Mouse (Mus musculus) macrophage (primary cell): ENCODE data around the gene Cd53. TPM values are rescaled to one million over a fixed set of nuclear protein-coding genes. Genes with fewer than 3 reads are reported as not detected.

Experiments
- H3K27ac ChIP-seq: fragments of 350-480 bp; formaldehyde crosslinking; 2 replicates; pipeline ENCODE4 v1.9.0; 2021
- H3K36me3 ChIP-seq: fragments of 350-480 bp; formaldehyde crosslinking; 2 replicates; pipeline ENCODE4 v1.9.0; 2021; ENCODE audit errors: inconsistent target
- H3K4me3 ChIP-seq: fragments of 350-480 bp; formaldehyde crosslinking; 2 replicates; pipeline ENCODE4 v1.9.0; 2021; ENCODE audit errors: inconsistent target
- H3K79me2 ChIP-seq: fragments of 350-480 bp; formaldehyde crosslinking; 2 replicates; pipeline ENCODE4 v1.9.0; 2021; ENCODE audit errors: inconsistent target
- WGBS: methylation state at CpG from one replicate; pipeline ENCODE4 v1.1.7; 2026; ENCODE audit warnings: inconsistent platforms; ENCODE audit not compliant: missing documents; 5-methylcytosine and 5-hydroxymethylcytosine counted together
- polyA plus RNA-seq: library from polyadenylated mRNA; stranded (reverse); fragments of 250-400 nt; gene quantifications from 3 replicates; pipeline ENCODE4 v1.2.4, GENCODE M21; 2018; ENCODE audit warnings: inconsistent platforms
- total RNA-seq, 78 experiments: library from RNA; depleted of rRNA; stranded (reverse); fragments of 250-400 nt; gene quantifications; 1 replicate in 9 of 78; 2 replicates in 24 of 78; 3 replicates in 43 of 78; 4 replicates in 2 of 78; pipeline ENCODE4 v1.2.4; 2018; ENCODE audit warnings: inconsistent platforms in 56 of 78

Cd53 gene
- total RNA-seq (2018; cell fraction: chromatin; rRNA removed), result 100 to 1,000 TPM in 3 of 26 experiments, 10 to 100 TPM in 23; 20.5 to 107 (median 67.1) TPM
- 1,000 to 10,000 TPM in 5 of 26 experiments, 100 to 1,000 TPM in 21; 475 to 1,111 (median 767) TPM for total RNA-seq (2018; cell fraction: cytosol; rRNA removed)
- 100 to 1,000 TPM; 142 to 949 (median 473) TPM for total RNA-seq (2018; cell fraction: nucleus; rRNA removed)
- 844 to 1,170 TPM (median 895 TPM) in 3 replicates for polyA plus RNA-seq

DNA sequence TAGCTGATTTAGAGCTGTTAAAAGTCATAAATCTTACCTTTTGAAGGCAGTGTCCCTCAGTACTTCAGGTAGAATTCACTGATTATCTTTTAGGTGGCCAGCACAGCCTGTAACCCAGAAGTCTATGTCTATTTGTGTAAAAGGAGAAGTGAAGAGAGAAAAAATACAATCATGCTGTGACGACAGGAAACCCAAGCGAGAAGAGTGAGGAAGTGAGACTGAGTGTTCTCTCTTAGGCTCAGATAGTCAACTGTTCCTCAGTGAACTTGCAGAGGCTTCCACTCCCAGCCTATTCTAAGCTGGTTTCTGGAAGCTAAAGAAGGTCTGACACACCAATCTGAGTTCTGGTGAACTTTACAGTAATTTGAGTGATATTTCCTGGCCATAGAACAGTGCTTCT, at the start of gene Cd53:
TSS of gene Cd53 (minus strand) at position 220 of the 400 bp plus-strand sequence.
- H3K36me3 ChIP-seq, result no peaks in the 10 kb centered on the region
- peak within 1 kb of the TSS; percentile 91 for H3K27ac ChIP-seq
- WGBS, result 0% methylated on average over 1 of the region's 2 CpGs
- H3K4me3 ChIP-seq, result peak within 1 kb of the TSS; percentile 60
- H3K79me2 ChIP-seq, result peaks cover 50% of the 10 kb centered on the region

DNA sequence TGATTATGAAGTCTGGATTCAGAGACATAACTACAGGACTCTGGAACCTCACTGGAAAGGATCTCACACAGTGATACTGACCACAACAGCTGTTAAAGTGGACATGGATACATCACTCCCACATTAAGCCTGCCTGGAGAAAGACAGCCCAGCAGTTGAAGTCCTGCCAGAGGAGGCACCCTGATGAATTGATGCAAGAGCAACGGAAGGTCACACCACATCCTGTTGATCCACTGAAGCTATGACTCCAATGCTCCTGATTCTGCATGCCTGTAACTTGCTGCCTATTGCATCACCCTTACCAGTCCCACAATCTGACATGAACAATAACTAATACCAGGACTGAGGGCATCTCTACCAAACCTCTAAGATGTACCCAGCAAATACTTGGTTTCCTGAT, 42.2 kb upstream of the Cd53 start:
- Histone ChIP-seq H3K27ac (peak overlapping the region; percentile 61), H3K4me3 (no peak overlapping the region), H3K79me2 (no peaks in the 10 kb centered on the region), H3K36me3 (no peaks in the 10 kb centered on the region)
- 13% methylated on average over 1 of the region's 1 CpGs for WGBS

DNA sequence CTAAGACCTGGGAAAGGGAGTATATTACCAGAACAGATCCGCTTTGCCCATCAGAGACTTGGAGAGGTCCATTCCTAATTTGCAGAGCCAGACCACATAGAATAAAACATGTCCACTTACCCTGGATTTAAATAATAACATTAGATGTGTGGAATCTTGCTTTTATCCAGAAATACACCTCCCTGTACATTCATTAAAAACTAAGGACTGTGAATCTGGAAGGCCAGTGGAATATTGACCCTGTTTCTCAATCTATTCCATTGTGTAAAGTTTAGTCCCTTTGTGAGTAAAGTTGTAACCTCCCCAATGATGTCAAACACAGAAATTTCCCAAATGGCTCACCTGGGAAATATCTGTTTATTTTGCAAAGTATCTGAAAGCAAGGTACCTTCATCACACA, 36.2 kb upstream of the Cd53 start, which contains the start of gene Olfr266:
TSS of gene Olfr266 (minus strand) at position 101 of the 400 bp plus-strand sequence.
- WGBS, result 67% methylated on average over 1 of the region's 1 CpGs
- Histone ChIP-seq H3K4me3 (no peak within 1 kb of the TSS), H3K27ac (no peak within 1 kb of the TSS), H3K36me3 (no peaks in the 10 kb centered on the region), H3K79me2 (no peaks in the 10 kb centered on the region)

GRCm38 (mm10) chr3:106817676-106818075, 27.7 kb upstream of the Cd53 start:
- H3K27ac ChIP-seq, result no peak overlapping the region
- no peaks in the 10 kb centered on the region for H3K36me3 ChIP-seq
- H3K4me3 ChIP-seq, result no peak overlapping the region
- WGBS, result 88% methylated on average over 2 of the region's 2 CpGs
- H3K79me2 ChIP-seq, result no peaks in the 10 kb centered on the region

- WGBS, result 41% methylated on average over 2 of the region's 2 CpGs
- Histone ChIP-seq H3K27ac (0 out of 2 replicates have a peak overlapping the region, but pooled peaks have one; percentile 4), H3K4me3 (no peak overlapping the region)
Measured at GRCm38 (mm10) chr3:106808972-106809695, 19.2 kb upstream of the Cd53 start.

GRCm38 (mm10) chr3:106798079-106798478, 8.1 kb upstream of the Cd53 start:
- no peaks in the 10 kb centered on the region for H3K36me3 ChIP-seq
- H3K4me3 ChIP-seq, result no peak overlapping the region
- no peak overlapping the region for H3K27ac ChIP-seq
- H3K79me2 ChIP-seq, result no peaks in the 10 kb centered on the region

More at GRCm38 (mm10) chr3:106808972-106809695, 19.2 kb upstream of the Cd53 start:
- no peaks in the 10 kb centered on the region for H3K79me2 ChIP-seq
- no peaks in the 10 kb centered on the region for H3K36me3 ChIP-seq

- peak overlapping the region; percentile 60 for H3K4me3 ChIP-seq
- H3K36me3 ChIP-seq, result peaks cover 3% of the 10 kb centered on the region; the same call in 1 of the 2 replicates
- peak overlapping the region; percentile 91 for H3K27ac ChIP-seq
- WGBS, result 0% methylated on average over 2 of the region's 2 CpGs
- peaks cover 64% of the 10 kb centered on the region for H3K79me2 ChIP-seq
Measured at GRCm38 (mm10) chr3:106788440-106788887, 1.5 kb downstream of the Cd53 start.

DNA sequence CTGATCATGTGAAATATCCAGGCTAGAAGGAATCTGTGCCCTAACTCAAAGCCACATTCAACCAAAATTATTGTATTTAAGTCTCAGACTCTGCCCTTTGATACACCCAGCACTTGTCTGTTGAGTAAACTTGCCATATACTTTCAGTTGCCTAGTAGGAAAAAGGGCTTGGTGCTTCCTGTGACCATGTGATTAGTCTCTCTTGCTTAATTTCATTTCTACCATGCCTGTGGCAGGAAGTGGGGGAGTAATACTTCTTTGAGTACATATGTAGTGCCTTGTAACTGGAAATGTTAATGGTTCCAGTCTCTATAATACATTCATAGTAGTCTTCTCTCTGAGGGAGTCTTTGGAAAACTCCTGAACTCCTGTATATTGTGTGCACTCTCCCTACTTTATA, 2.0 kb downstream of the Cd53 start:
- peak overlapping the region; percentile 60 for H3K4me3 ChIP-seq
- peak overlapping the region; percentile 91 for H3K27ac ChIP-seq
- H3K36me3 ChIP-seq, result peaks cover 4% of the 10 kb centered on the region; the same call in 1 of the 2 replicates
- peaks cover 69% of the 10 kb centered on the region for H3K79me2 ChIP-seq

- Histone ChIP-seq H3K4me3 (peak overlapping the region; percentile 60; the same call in 1 of the 2 replicates), H3K36me3 (peaks cover 4% of the 10 kb centered on the region; the same call in 1 of the 2 replicates), H3K27ac (peak overlapping the region; percentile 57), H3K79me2 (peaks cover 98% of the 10 kb centered on the region)
- 6% methylated on average over 3 of the region's 3 CpGs for WGBS
Measured at GRCm38 (mm10) chr3:106785130-106785529, 4.8 kb downstream of the Cd53 start.

GRCm38 (mm10) chr3:106771834-106772233, 18.1 kb downstream of the Cd53 start:
- Histone ChIP-seq H3K79me2 (peaks cover 95% of the 10 kb centered on the region), H3K36me3 (peaks cover 37% of the 10 kb centered on the region), H3K4me3 (no peak overlapping the region), H3K27ac (no peak overlapping the region)
- 100% methylated on average over 1 of the region's 1 CpGs for WGBS

- no peak overlapping the region for H3K4me3 ChIP-seq
- WGBS, result 64% methylated on average over 1 of the region's 1 CpGs
Measured at GRCm38 (mm10) chr3:106755898-106756297, 34.1 kb downstream of the Cd53 start.

GRCm38 (mm10) chr3:106722028-106722945, 67.7 kb downstream of the Cd53 start:
- Histone ChIP-seq H3K79me2 (peaks cover 46% of the 10 kb centered on the region), H3K36me3 (no peaks in the 10 kb centered on the region), H3K4me3 (peak overlapping the region; percentile 60), H3K27ac (peak overlapping the region; percentile 93)
- WGBS, result 1% methylated on average over 33 of the region's 33 CpGs

More at GRCm38 (mm10) chr3:106755898-106756297, 34.1 kb downstream of the Cd53 start:
- peaks cover 45% of the 10 kb centered on the region for H3K36me3 ChIP-seq
- H3K79me2 ChIP-seq, result no peaks in the 10 kb centered on the region
- H3K27ac ChIP-seq, result peak overlapping the region; percentile 31

DNA sequence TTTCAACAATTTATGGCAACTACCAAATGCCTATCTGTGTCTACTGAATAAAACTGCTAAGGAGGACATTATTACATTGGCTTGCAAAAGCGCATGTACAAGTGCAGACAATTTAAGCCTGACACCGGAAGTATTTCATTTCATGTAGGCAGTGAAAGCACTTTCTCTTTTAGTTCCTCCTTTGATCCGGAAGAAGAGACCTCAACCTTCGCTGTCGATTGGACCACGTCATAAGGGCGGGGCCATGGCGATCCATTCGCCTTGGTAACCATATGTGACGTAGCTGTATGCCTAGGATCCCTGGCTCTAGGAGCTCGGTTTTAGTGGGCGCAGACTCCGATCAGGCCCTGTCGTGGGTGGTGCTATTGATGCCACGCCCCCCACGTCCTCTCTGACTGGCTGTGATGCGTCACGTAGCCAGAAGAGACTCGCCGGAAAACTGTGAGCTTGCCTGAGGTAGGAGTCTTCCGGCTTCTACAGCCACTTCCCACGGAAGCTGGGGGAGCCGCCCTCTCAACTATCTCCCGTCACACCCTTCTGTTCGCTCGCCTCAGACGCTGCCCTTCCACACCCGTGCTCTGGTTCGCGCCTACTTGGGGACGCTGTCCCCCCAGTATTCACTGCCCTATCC, 68.4 kb downstream of the Cd53 start:
- Histone ChIP-seq H3K27ac (peak overlapping the region; percentile 93), H3K4me3 (peak overlapping the region; percentile 60), H3K79me2 (peaks cover 38% of the 10 kb centered on the region), H3K36me3 (no peaks in the 10 kb centered on the region)
- 1% methylated on average over 31 of the region's 31 CpGs for WGBS
